Mouse (Mus musculus): ENCODE results near the gene Zcchc3. TPM values are rescaled to one million over a fixed set of nuclear protein-coding genes. Genes with fewer than 3 reads are reported as not detected.

The Zcchc3 gene
- polyA plus RNA-seq, 1 experiment from 2014 or later: 47.8 TPM

- 0% methylated on average over 16 of the region's 16 CpGs for WGBS
- no peak within 1 kb of the TSS for H3K27ac ChIP-seq
- peaks cover 17% of the 10 kb centered on the region for H3K4me1 ChIP-seq
- peak within 1 kb of the TSS; percentile 24 for H3K4me3 ChIP-seq
- ATAC-seq (ENCODE audit: insufficient number of reproducible peaks, insufficient read depth, low FRiP score, low TSS enrichment, low read depth): peak; percentile 39; the same call in 1 of the 2 replicates
- H3K9me3 ChIP-seq: no peaks in the 10 kb centered on the region
- H3K36me3 ChIP-seq: no peaks in the 10 kb centered on the region
- peak within 1 kb of the TSS; percentile 53 for H3K4me2 ChIP-seq
- H3K27me3 ChIP-seq: peaks cover 26% of the 10 kb centered on the region
- peak within 1 kb of the TSS; percentile 49 for H3K9ac ChIP-seq
These were observed 38.5 kb downstream of the Zcchc3 start, which contains the start of gene Nrsn2 for GRCm38 (mm10) chr2:152376345-152376741. Gene Nrsn2, minus strand, starts transcription at chr2:152376638.

- no peak overlapping the region for H3K27ac ChIP-seq
- H3K4me2 ChIP-seq: peak overlapping the region; percentile 53
- ATAC-seq (ENCODE audit: insufficient number of reproducible peaks, insufficient read depth, low FRiP score, low TSS enrichment, low read depth): 0 out of 2 replicates have a peak, but pooled peaks have one; percentile 40
- H3K36me3 ChIP-seq: no peaks in the 10 kb centered on the region
- peak overlapping the region; percentile 49 for H3K9ac ChIP-seq
- no peaks in the 10 kb centered on the region for H3K9me3 ChIP-seq
- H3K4me3 ChIP-seq: peak overlapping the region; percentile 24
- peaks cover 26% of the 10 kb centered on the region for H3K27me3 ChIP-seq
- 6% methylated on average over 21 of the region's 21 CpGs for WGBS
- H3K4me1 ChIP-seq: peaks cover 17% of the 10 kb centered on the region
These were observed 39.0 kb downstream of the Zcchc3 start for GRCm38 (mm10) chr2:152375652-152376344.

- ATAC-seq (ENCODE audit: insufficient number of reproducible peaks, insufficient read depth, low FRiP score, low TSS enrichment, low read depth): no peak
- Histone ChIP-seq H3K27ac (no peak overlapping the region), H3K4me3 (no peak overlapping the region), H3K4me2 (no peak overlapping the region), H3K36me3 (no peaks in the 10 kb centered on the region), H3K27me3 (peaks cover 34% of the 10 kb centered on the region), H3K9ac (no peak overlapping the region), H3K9me3 (no peaks in the 10 kb centered on the region), H3K4me1 (peaks cover 17% of the 10 kb centered on the region)
- WGBS: 78% methylated on average over 9 of the region's 9 CpGs
These were observed 41.3 kb downstream of the Zcchc3 start for GRCm38 (mm10) chr2:152373547-152373946.

GRCm38 (mm10) chr2:152372661-152373060, 42.2 kb downstream of the Zcchc3 start:
- WGBS: 58% methylated on average over 4 of the region's 4 CpGs
- Histone ChIP-seq H3K27ac (no peak overlapping the region), H3K4me2 (no peak overlapping the region), H3K9ac (no peak overlapping the region), H3K27me3 (peaks cover 34% of the 10 kb centered on the region), H3K4me3 (no peak overlapping the region), H3K9me3 (no peaks in the 10 kb centered on the region), H3K4me1 (peaks cover 17% of the 10 kb centered on the region), H3K36me3 (no peaks in the 10 kb centered on the region)
- ATAC-seq (ENCODE audit: insufficient number of reproducible peaks, insufficient read depth, low FRiP score, low TSS enrichment, low read depth): no peak

GRCm38 (mm10) chr2:152372104-152372503, 42.7 kb downstream of the Zcchc3 start:
- H3K9ac ChIP-seq: no peak overlapping the region
- H3K4me2 ChIP-seq: no peak overlapping the region
- peaks cover 28% of the 10 kb centered on the region for H3K27me3 ChIP-seq
- no peak overlapping the region for H3K27ac ChIP-seq
- H3K4me3 ChIP-seq: no peak overlapping the region
- H3K9me3 ChIP-seq: no peaks in the 10 kb centered on the region
- 86% methylated on average over 7 of the region's 7 CpGs for WGBS
- ATAC-seq (ENCODE audit: insufficient number of reproducible peaks, insufficient read depth, low FRiP score, low TSS enrichment, low read depth): no peak
- peaks cover 17% of the 10 kb centered on the region for H3K4me1 ChIP-seq
- H3K36me3 ChIP-seq: no peaks in the 10 kb centered on the region

GRCm38 (mm10) chr2:152368532-152369140, 46.2 kb downstream of the Zcchc3 start:
- Histone ChIP-seq H3K27ac (no peak overlapping the region), H3K4me3 (no peak overlapping the region), H3K4me2 (peak overlapping the region; percentile 37), H3K36me3 (no peaks in the 10 kb centered on the region), H3K27me3 (0 out of 2 replicates have a peak, but pooled peaks cover 8% of the 10 kb centered on the region), H3K9ac (no peak overlapping the region), H3K4me1 (peaks cover 4% of the 10 kb centered on the region; the same call in 1 of the 2 replicates), H3K9me3 (no peaks in the 10 kb centered on the region)
- no peak; the same call in 1 of the 2 replicates for ATAC-seq (ENCODE audit: insufficient number of reproducible peaks, insufficient read depth, low FRiP score, low TSS enrichment, low read depth)
- WGBS: 31% methylated on average over 14 of the region's 14 CpGs

GRCm38 (mm10) chr2:152367917-152368316, 46.9 kb downstream of the Zcchc3 start:
- ATAC-seq (ENCODE audit: insufficient number of reproducible peaks, insufficient read depth, low FRiP score, low TSS enrichment, low read depth): no peak
- Histone ChIP-seq H3K4me3 (no peak overlapping the region), H3K9me3 (no peaks in the 10 kb centered on the region), H3K9ac (no peak overlapping the region), H3K36me3 (no peaks in the 10 kb centered on the region), H3K4me1 (peaks cover 7% of the 10 kb centered on the region; the same call in 1 of the 2 replicates), H3K27me3 (0 out of 2 replicates have a peak, but pooled peaks cover 8% of the 10 kb centered on the region), H3K4me2 (no peak overlapping the region), H3K27ac (no peak overlapping the region)
- WGBS: 75% methylated on average over 5 of the region's 5 CpGs

- Histone ChIP-seq H3K9me3 (no peaks in the 10 kb centered on the region), H3K4me3 (0 out of 2 replicates have a peak overlapping the region, but pooled peaks have one; percentile 11), H3K36me3 (no peaks in the 10 kb centered on the region), H3K27me3 (no peaks in the 10 kb centered on the region), H3K9ac (0 out of 2 replicates have a peak overlapping the region, but pooled peaks have one; percentile 6), H3K4me2 (peak overlapping the region; percentile 52), H3K4me1 (peaks cover 7% of the 10 kb centered on the region; the same call in 1 of the 2 replicates), H3K27ac (no peak overlapping the region; the same call in 1 of the 2 replicates)
- 0 out of 2 replicates have a peak, but pooled peaks have one; percentile 52 for ATAC-seq (ENCODE audit: insufficient number of reproducible peaks, insufficient read depth, low FRiP score, low TSS enrichment, low read depth)
- WGBS: 10% methylated on average over 17 of the region's 17 CpGs
These were observed 51.3 kb downstream of the Zcchc3 start for GRCm38 (mm10) chr2:152363245-152364147.

Other genes with a start within 250 kb of the Zcchc3 start
- 102 and 108 TPM in 2 replicates for gene Csnk2a1, start 188.2 kb downstream of the Zcchc3 start, polyA plus RNA-seq (2015; fragmentation: Nextera tagmentation; extraction: Ambion mirVana)
- gene Tbc1d20, start 121.2 kb downstream of the Zcchc3 start, polyA plus RNA-seq (2015; fragmentation: Nextera tagmentation; extraction: Ambion mirVana): 45.5 and 45.9 TPM in 2 replicates
- gene Rbck1, start 82.4 kb downstream of the Zcchc3 start, polyA plus RNA-seq (2015; fragmentation: Nextera tagmentation; extraction: Ambion mirVana): 83.9 and 95.9 TPM in 2 replicates
- gene Trib3, start 71.0 kb downstream of the Zcchc3 start, polyA plus RNA-seq (2015; fragmentation: Nextera tagmentation; extraction: Ambion mirVana): 2.8 and 2.9 TPM in 2 replicates
- gene Nrsn2, start 38.4 kb downstream of the Zcchc3 start, polyA plus RNA-seq (2015; fragmentation: Nextera tagmentation; extraction: Ambion mirVana): 2.1 and 2.3 TPM in 2 replicates
- 13.1 and 13.2 TPM in 2 replicates for gene Sox12, start 17.0 kb downstream of the Zcchc3 start, polyA plus RNA-seq (2015; fragmentation: Nextera tagmentation; extraction: Ambion mirVana)
- 0.25 and 0.44 TPM in 2 replicates for gene 6820408C15Rik, start 560 bp upstream of the Zcchc3 start, polyA plus RNA-seq (2015; fragmentation: Nextera tagmentation; extraction: Ambion mirVana)
- gene Defb23, start 49.6 kb upstream of the Zcchc3 start, polyA plus RNA-seq (2015; fragmentation: Nextera tagmentation; extraction: Ambion mirVana): not detected in 2 replicates
- gene Defb20, start 62.0 kb upstream of the Zcchc3 start, polyA plus RNA-seq (2015; fragmentation: Nextera tagmentation; extraction: Ambion mirVana): not detected in 2 replicates
- gene Defb22, start 75.1 kb upstream of the Zcchc3 start, polyA plus RNA-seq (2015; fragmentation: Nextera tagmentation; extraction: Ambion mirVana): not detected in 2 replicates
- gene Defb26, start 96.7 kb upstream of the Zcchc3 start, polyA plus RNA-seq (2015; fragmentation: Nextera tagmentation; extraction: Ambion mirVana): not detected in 2 replicates
- not detected in 2 replicates for gene Defb28, start 103.2 kb upstream of the Zcchc3 start, polyA plus RNA-seq (2015; fragmentation: Nextera tagmentation; extraction: Ambion mirVana)
- gene Defb29, start 125.1 kb upstream of the Zcchc3 start, polyA plus RNA-seq (2015; fragmentation: Nextera tagmentation; extraction: Ambion mirVana): not detected in 2 replicates
- gene Gm17416, start 154.3 kb upstream of the Zcchc3 start, polyA plus RNA-seq (2015; fragmentation: Nextera tagmentation; extraction: Ambion mirVana): not detected in 2 replicates
- gene Defb21, start 157.7 kb upstream of the Zcchc3 start, polyA plus RNA-seq (2015; fragmentation: Nextera tagmentation; extraction: Ambion mirVana): not detected in 2 replicates
- not detected in 2 replicates for gene Defb19, start 165.3 kb upstream of the Zcchc3 start, polyA plus RNA-seq (2015; fragmentation: Nextera tagmentation; extraction: Ambion mirVana)
- gene Defb45, start 184.4 kb upstream of the Zcchc3 start, polyA plus RNA-seq (2015; fragmentation: Nextera tagmentation; extraction: Ambion mirVana): not detected in 2 replicates
- gene Defb36, start 189.3 kb upstream of the Zcchc3 start, polyA plus RNA-seq (2015; fragmentation: Nextera tagmentation; extraction: Ambion mirVana): not detected in 2 replicates
- gene Defb25, start 208.0 kb upstream of the Zcchc3 start, polyA plus RNA-seq (2015; fragmentation: Nextera tagmentation; extraction: Ambion mirVana): 1.3 TPM in 1 of 2 replicates, not detected in the other
- gene Rem1, start 211.9 kb upstream of the Zcchc3 start, polyA plus RNA-seq (2015; fragmentation: Nextera tagmentation; extraction: Ambion mirVana): 1.7 and 3.6 TPM in 2 replicates